Mouse (Mus musculus) left cerebral cortex, postnatal 36 days (tissue): ENCODE results near the gene Prpf8. TPM values are rescaled to one million over a fixed set of nuclear protein-coding genes. Genes with fewer than 3 reads are reported as not detected.
A peak's percentile ranks its signal among the peaks of the same experiment; 100 is the strongest.

ENCODE experiments used
- DNase-seq, 2 experiments: peaks; one replicate each; pipeline ENCODE4 v3.0.0; 2021 to 2022; ENCODE audit warnings: low spot score in 2 of 2, mixed read lengths in 1 of 2
- intact Hi-C: fragments of 180-260 bp; cut with DNase I; formaldehyde crosslinking; loops from one replicate; pipeline ENCODE4 v1.15.1; 2025
- total RNA-seq, 2 experiments: library from RNA; stranded (reverse); gene quantifications; 2 replicates each; pipeline ENCODE4 v1.2.3; 2021

The Prpf8 gene
- total RNA-seq, 2 experiments from 2014 or later, result 127 to 138 TPM

DNA sequence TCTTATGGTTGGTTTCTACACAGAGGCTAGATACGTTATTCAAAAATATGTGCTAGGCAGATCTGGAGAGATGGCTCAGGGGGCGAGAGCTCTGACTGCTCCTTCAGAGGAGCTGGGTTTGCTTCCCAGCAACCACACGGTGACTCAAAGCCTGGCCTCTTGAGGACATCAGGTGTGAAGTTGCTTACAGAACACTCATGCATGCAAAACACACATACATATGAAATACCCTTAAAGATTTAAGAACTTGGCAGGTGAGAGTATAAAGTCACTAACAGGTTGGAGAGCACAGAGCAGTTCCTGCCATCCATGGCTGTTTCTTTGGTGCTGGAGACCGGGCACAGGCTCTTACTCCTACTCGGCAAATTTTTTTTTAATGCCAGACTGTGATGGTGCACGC is 40.3 kb downstream of the Prpf8 start:
- intact Hi-C loops, result no loop called here
- DNase-seq, result no peak

DNA sequence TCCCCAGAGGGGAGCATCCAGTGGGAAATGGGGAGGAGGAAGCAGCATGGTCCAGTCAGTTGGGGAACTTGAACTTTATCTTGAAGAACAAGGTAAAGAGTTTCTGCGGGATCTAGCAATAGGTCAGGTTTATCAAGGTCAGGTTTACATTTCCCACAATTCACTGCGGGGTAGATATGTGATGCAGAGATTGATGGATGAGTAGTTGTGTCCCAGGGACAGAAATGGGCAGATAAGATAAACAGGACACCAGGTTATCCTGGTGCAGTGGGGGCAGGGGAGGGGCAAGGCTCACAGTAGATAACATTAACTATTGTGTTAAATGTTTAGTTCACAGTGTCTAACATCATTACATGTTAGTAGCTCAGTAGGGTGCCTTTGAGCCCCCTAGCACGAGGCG is 43.2 kb downstream of the Prpf8 start:
- intact Hi-C loops, result loop anchor here (1.0 kb wide), 1 partner anchor 44 kb away; no protein-coding TSS in a partner anchor
- no peak for DNase-seq

DNA sequence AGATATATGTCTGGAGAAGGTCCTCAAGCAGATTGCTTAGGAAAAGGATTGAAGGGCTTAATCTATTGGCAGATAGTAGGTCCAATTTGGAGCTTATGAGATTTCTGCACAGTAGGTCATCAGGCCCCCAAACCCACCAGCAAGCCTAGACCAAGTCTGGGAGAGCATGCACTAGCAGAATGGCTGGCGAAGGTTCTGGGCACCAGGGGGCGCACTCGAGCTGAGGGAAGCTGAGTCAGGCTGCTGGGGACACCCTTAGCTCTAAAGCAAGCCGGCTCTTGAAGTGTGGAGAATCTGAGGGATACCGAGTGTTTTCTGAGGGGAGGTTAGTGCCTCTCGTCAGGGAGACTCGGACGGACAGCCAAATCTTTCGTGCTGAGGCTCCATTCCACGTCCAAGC is 43.7 kb downstream of the Prpf8 start:
- intact Hi-C loops, result loop anchor here (1.0 kb wide), 1 partner anchor 43 kb away; no protein-coding TSS in a partner anchor

DNA sequence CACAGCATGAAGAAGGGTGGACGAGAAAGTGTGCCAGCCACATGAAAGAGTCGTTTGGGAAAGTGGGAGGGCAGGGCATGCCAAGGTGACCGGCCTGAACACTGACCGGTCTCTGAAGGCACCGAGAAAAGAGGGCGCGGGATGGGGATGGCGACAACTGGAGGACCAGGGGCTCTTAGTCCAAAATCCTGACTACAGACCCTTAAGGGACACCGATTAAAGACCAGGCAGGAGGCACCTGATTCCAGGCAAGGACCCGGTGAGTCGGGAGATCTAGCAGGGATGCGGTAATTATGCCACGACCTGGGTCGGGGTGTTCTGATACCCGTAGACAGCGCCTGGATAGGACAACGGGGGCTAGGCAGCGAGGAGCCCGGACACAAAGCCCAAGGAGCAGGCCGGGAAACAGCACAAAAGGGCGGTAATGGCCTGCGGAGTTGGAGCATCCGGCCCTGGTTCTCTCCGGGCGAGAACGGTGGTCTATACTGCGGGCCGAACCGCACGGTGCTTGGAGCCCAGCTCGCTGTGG is 44.3 kb downstream of the Prpf8 start:
- intact Hi-C loops, result loop anchor here (1.0 kb wide), 1 partner anchor 42 kb away; no protein-coding TSS in a partner anchor
- DNase-seq, result no peak

More for the DNA sequence above, 43.7 kb downstream of the Prpf8 start:
- DNase-seq, result peak; percentile 92 to 95

DNA sequence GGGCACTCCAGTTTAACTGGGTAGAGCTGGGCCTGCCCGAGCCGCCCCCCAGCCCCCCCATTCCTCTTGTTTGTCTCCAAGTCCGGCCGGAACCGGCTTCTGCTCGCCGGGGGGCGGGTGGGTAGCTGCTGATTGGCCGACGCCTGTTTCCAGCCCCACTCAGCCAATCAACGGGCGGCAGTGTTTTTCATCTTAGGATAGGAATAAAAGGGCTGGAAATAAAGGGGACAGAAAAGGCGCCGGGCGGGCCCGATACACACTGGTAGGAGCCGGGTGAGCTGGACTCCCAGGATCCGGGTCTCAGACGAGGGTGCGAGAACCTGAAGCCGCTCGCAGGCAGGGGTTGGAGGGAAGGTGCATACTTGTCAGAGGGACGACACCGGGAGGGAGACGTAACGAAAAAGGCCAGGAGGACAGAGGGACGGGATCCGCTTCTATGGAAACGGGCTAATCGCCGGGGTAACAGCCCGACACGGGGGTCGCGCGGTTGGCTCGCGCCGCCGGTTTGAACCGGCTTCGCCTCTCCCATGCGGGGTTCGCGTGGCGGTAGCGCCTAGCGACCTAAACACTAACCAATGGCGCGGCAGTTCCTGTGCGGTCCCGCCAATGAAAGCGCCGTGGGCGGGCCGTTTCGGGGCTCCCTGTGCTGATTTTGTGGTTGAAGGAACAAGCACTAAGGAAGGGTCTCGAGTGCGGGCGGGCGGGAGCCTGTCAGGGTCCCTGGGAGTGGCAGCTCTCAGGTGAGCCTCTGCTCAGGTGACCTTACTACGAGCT is 45.0 kb downstream of the Prpf8 start, which contains the start of gene Slc43a2:
Gene Slc43a2, plus strand, starts transcription at position 226 of the 774 bp plus-strand sequence.
- intact Hi-C loops, result no loop called here
- peak; percentile 97 for DNase-seq

DNA sequence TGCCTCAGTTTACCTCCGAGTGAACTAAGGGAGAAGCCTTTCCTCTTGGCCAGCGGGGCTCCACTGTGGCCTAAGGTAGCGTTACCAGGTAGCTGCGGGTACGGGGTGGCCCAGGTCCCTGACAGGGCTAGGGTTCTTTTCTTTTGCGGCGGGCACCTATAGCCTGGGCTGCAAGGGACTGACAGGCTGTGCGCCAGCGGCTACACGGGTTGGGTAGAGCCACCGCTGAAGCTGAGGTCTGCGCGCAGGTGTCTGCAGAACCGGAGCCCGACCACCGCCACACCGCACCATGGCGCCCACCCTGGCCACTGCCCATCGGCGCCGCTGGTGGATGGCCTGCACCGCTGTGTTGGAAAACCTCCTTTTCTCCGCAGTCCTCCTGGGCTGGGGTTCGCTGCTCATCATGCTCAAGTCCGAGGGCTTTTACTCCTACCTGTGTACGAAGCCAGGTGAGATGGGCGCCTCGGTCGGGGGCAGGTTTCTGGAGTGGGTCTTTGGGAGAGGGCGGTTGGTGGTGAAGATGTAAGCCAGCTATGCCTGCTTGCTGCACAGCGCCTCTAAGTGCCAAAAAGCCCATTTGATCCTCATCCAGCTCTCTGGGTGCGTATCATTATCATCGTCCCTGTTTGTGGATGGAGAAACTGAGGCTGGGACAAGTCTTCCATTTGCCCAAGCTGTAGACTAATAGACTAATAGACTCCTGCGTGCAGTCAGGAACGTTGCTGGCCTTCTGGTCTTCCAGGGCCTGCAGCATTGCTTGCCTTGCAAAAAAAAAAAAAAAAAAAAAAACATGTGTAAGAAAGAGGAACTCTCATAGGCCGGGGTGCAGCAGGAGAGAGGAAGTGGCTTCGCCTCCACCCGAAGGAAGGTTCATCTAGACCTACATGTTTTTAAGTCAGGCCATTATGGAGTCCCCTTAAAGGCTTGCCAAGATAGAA is 46.0 kb downstream of the Prpf8 start:
- peak; percentile 61 to 65 for DNase-seq
- intact Hi-C loops, result no loop called here

DNA sequence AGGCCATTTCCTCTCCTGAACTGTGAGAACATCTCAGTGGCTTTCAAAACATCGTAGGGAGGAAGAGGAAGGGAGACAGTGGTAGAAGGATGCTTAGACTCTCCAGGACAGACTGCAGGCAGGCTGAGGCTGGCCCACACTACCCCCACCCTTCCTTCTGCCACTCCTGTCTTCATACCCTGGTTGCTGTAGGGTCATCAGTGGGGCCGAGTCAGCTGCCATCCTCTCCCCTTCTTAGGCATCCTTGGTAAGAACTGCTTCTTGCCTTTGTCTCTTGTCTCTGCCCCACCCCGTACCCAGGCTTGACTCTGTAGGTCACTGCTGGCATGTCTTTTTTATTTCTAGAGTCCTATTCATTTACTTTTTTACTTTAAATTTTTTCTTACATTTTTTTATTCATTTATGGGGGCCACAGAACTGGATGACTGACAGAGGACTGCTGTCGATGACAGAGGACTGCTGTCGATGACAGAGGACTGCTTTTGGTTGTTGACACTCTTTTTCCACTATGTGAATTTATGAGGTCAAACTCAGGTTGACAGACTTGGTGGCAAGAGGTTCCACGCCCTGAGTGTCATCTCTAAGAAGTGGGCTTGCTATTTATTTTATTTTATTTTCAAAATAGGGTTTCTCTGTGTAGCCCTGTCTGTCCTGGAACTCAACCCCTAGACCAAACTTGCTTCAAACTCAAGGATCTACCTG is 46.8 kb downstream of the Prpf8 start:
- intact Hi-C loops, result no loop called here
- DNase-seq, result no peak

DNA sequence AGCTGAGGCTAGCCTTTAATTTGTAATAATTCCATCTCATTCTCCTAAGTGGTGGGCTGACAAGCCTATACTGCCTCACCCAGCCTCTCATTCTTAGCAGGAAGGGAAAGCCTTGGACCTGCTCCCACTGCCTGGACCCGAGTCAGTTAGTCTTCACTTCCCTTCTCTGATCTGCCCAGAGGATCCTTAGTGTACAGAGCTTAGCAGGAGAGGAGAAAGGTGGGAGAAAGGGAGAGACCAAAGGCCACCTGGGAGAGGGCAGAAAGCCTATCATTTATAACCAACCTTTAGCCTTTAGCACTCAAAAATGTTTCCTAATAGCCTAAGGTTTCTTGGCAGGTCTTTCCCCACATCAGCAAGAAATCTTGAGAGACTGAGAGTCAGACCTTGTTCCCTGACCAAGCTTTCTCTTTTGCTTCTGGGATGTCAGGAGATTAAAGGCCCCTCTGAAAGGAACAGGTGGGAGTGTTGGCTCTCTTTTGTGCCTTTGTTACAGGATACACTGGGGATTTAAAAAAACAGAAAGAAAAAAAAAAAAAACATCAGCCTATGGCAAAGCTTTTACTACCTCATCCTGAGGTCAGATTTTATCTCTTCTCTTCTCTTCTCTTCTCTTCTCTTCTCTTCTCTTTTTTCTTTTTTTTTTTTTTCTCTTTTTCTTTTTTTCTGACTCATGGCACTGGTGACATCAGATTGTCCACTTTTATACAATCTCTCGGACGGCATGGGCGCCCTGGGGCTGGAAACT is 47.8 kb downstream of the Prpf8 start:
- intact Hi-C loops, result no loop called here
- DNase-seq, result no peak

DNA sequence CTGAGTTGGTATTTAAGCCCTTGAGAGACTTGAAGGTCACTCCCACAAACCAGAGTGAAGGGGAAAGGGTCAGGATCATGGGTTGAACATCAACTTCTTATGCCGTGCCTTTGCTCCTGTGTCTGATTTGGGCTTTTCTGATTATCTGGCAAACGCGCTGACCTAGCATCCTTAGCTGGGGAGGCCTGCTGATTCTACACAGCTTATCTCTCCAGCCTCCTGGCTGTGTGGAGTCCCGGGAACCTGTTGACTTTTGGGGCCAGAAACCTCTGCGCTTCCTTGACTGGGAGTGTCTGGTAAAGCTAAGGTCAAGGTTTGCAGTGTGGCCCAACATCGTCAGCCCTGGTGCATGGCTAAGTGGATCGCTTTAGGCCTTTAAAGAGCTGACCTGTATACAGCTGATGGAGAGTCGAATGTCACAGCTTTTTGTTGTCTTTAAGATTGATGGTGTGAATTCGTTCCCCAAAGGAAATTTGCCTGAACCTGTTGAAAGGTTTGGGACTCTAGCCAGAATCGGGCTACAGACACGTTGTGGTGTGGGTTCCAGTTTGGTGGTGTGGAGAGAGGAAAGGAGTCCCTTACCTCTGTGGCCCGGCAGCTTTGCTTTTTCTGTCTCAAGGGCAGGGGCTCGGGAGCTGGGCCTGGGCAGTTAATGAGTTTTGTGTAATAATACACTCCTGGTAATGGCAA is 48.6 kb downstream of the Prpf8 start:
- no peak for DNase-seq
- intact Hi-C loops, result no loop called here

DNA sequence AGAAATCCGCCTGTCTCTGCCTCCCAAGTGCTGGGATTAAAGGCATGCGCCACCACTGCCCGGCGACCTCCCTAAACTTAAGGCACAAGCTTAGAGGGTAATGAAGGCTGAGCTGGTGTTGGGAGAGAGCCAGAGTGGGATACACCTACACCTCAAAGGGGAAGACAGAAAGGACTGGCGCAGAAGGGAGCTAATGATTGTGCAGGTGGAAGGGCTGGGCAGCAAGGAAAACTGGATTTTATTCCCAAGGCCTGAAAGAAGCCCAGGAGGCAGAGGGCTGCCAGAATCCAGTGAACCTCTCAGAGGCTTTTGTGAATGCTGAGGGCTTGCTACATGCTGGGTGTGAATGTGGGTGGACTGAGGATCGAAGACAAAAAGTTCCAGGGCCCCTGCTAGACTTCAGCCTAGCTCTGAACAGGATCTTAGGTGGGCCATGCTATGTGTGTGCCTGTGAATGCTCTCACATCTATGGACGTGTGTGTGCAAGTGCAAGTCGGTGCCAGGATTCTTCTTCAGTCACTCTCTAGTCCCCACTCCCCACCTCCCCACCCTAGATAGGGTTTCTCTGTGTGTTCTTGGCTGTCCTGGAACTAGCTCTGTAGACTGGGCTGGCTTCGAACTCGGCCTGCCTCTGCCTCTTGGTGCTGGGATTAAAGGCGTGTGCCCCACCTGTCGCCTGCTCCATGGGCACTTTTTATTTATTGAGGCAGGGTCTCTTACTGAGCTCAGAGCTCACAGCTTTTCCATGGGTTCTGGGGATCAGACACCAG is 49.8 kb downstream of the Prpf8 start:
- no peak for DNase-seq
- intact Hi-C loops, result no loop called here

DNA sequence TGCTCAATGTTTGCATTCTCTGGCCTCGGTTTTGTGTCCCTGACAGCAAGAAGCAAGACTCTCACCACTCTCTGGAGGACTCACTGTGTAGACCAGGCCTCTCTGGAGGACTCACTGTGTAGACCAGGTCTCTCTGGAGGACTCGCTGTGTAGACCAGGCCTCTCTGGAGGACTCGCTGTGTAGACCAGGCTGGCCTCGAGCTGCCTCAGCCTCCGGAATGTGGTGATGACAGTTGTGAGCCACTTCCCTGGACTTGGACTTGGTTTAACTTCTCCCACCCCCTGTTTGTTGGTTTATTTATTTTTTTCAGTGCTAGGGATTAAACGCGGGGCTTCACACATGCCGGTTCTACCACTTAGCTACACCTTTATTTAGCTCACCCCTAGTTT is 50.4 kb downstream of the Prpf8 start:
- intact Hi-C loops, result no loop called here
- DNase-seq, result no peak

DNA sequence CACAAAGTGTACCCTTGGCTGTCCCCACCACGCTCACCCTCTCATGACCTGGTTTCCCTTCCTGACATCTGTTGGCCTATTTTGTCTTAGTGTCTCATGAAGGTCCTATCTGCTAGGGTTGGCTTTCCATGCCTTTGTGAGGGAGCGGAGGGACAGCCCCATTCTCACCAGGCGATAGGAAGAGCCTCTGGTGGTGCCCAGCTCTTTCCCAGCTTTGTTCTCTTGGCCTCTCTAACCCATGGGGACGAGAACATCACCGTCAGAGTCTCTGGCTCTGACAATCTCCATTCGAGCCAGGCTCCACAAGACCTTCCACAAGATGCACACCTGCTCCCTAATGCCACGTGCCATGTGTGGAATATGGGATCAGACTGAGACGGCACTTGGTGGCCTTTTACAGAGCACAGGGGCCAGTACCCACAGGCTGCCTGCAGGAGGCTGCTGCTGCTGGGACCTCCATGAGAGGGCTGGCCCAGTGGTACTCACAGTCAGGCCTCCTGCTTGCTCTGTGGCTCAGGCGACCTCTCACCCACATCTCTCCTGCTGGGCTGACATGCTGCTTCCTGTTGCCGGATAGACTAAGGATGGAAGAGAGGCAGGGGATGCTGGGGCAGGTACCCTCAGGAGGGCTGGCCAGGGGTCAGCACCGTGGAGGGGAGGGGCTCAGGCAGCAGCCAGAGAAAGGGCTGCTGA is 51.0 kb downstream of the Prpf8 start:
- no peak for DNase-seq
- intact Hi-C loops, result no loop called here

DNA sequence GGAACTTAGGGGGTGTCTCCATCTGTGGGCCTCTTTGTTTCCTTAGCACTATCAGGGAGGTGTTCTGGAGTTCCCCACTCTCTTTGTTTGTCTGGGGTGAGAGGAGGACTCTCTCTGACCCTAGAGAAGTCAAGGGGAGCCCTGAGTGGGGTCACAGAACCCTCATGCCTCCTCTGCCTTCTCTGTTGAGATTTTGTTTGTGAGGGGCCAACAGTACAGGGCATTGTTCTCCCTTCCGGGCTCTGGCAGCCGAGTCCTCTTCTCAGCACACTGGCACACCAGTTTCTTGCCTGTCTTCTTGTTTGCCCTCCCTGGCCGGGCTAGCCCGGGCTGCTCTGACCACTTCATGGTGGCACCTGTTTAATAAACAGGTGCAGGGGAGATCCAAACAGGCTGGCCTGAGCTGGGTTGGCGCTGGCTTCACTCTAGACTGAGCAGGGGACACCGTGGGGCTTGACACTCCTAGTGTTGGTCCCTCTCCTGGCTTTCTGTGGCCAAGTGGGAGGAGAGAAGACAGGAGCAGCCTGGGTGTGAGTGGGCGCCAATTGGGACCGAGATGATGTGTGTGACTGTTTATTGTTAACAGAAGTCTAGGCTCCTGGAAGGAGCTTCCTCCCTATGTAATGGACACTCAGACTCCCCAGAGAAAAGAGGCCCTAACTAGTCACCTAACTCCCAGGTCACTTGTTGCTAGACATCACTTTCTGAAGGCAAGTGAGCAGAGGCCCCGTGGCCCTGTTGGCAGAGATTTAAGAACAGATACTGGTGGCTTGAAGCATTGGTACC is 51.8 kb downstream of the Prpf8 start:
- DNase-seq, result no peak
- intact Hi-C loops, result no loop called here

DNA sequence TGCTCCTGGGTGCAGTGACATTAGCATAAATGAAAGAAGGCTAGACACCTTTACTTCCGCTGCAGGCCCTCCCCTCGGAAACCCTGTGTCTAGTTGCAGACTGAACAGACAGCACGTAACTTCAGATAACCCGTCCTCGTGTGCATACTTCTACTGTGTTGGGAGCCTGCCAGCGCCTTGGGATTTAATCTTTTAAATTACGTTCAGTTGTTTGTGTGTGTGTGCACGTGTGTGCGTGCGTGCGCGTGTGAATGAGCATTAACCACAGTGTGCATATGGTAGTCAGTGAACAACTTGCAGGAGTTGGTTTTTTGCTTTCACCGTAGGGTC is 52.3 kb downstream of the Prpf8 start:
- DNase-seq, result no peak
- intact Hi-C loops, result no loop called here

DNA sequence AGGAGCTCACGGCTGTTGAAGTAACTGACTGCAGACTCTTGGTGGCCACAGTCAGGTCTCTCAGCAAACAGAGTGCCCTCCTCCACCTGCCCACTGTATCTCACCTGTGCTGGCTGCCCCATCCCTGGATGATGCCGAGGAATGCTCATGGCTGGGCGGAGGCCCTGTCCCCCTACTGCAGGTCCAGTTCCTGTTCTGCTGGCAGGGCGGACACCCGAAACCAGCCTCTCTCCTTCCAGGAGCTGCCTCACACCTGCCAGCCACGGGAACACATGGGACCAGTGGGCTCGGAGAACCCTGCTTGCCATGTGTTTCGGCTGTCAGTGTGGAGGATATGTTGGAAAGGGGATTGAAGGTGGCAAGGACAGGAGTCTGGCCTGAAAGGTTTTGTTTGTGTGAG is 53.6 kb downstream of the Prpf8 start:
- intact Hi-C loops, result no loop called here
- DNase-seq, result no peak

DNA sequence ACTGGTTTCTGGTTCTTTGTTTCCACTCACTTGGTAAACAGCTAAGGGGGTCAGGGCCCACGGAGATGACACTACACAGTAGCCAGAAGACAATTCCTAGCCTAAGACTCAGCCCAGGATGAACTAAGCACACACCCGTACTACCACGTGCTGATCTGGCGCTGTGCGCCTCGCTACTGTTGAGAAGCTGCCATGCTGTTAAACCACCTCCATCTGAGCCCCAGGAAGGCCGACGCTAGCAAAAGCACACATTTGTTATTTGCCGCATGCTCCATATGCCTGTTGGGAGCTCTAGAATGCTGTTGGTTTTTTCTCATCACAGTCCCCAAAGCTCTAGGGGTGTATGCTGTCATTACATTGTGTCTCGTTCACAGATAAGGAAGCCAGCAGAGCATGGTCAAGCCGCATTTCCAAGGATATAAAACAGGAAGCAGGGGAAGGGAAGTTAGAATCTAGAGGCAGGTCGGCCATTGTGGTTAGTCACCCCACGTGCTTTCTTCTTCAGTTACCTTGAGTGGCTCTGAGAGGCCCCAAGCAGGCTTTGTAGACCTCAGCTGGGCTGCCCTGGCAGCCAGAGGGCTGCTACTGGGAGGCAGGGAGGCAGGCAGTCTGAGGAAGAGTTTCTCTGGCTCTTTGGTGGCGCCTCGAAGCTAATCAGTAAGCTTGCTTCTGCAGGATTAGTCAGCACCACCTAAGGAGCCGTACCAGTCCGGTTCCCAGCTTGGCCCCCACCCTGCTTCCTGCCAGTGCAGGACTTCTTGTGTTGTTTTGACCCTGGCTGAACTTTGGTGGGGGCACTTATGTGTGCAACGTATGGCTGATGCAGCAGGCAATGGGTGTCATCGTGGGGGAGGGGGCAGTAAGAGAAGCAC is 54.3 kb downstream of the Prpf8 start:
- intact Hi-C loops, result no loop called here
- peak in 1 of 2 experiments; percentile 50 for DNase-seq
